Mouse (Mus musculus): ENCODE results near the gene Xndc1.

DNA sequence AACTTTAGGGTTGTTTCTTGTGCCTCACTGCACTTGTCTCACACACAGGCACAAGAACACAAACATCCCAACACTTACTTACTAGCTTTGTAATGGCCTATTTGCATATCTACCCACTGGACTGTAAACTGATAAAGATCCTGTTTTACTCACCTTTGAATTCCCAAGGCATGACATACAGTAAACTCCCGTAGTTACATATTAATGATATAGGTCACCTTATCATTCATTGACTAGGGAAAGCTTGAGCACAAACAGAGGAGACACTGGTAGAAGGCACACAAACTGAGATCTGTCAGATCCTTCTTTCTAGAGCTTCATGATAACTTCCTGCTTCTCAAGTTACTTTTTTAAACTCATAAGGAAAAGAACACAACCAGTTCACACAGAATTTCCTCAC is 3.1 kb upstream of the Xndc1 start:
- TF ChIP-seq CTCF (IDR thresholded peaks at IDR 0.05; ENCODE audit: low read depth) (no peak), EP300 (IDR thresholded peaks at IDR 0.05; ENCODE audit: low read depth) (no peak)
